Mouse (Mus musculus): ENCODE results near the gene Zfp654. TPM values are rescaled to one million over a fixed set of nuclear protein-coding genes. Genes with fewer than 3 reads are reported as not detected.

Zfp654 gene
- polyA plus RNA-seq, 1 experiment from 2014 or later = 10.8 TPM

DNA sequence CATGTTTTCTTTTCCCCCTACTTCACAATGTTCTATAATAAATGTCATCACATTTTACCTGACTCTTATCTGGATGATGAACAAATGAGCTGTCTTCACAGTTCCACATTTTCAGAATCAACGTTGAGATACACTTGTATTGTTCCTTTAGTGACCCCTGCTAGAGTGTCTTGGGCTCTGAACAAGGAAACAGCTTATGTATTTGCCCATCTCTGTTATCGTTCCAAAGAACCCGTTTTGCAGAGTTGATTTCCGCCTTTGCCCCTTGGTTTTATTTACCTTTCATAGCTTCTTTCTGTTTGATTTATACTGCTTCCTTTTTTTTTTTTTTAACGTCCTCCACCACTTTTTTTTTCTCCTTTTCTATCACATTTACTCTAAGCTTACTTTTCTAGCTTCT is 28.3 kb upstream of the Zfp654 start:
- Histone ChIP-seq H3K9ac (replicated peaks; ENCODE audit: low read length) (no peak overlapping the region), H3K27ac (replicated peaks; ENCODE audit: low read depth, low read length) (no peak overlapping the region), H3K27me3 (ENCODE audit: control insufficient read depth, insufficient read depth, low read length) (no peaks in the 10 kb centered on the region), H3K4me1 (ENCODE audit: control insufficient read depth, insufficient read depth, low read length) (no peaks in the 10 kb centered on the region; the same call in 1 of the 2 replicates), H3K4me2 (ENCODE audit: low read length) (no peak overlapping the region), H3K9me3 (ENCODE audit: control insufficient read depth, low read length) (no peaks in the 10 kb centered on the region), H3K36me3 (ENCODE audit: control insufficient read depth, insufficient read depth, low read length) (no peaks in the 10 kb centered on the region), H3K4me3 (replicated peaks; ENCODE audit: low read depth, low read length) (no peak overlapping the region)
- no peak for ATAC-seq (ENCODE audit: low FRiP score, low TSS enrichment)
- DNase-seq = no peak
- 87% methylated on average over 5 of the region's 5 CpGs for WGBS

GRCm38 (mm10) chr16:64878611-64879132 is 27.2 kb upstream of the Zfp654 start:
- H3K4me2 ChIP-seq (ENCODE audit: low read length) = no peak overlapping the region
- H3K9ac ChIP-seq (replicated peaks; ENCODE audit: low read length) = no peak overlapping the region
- DNase-seq = no peak
- 93% methylated on average over 3 of the region's 3 CpGs for WGBS
- no peak overlapping the region for H3K4me3 ChIP-seq (replicated peaks; ENCODE audit: low read depth, low read length)
- H3K9me3 ChIP-seq (ENCODE audit: control insufficient read depth, low read length) = no peaks in the 10 kb centered on the region
- H3K27me3 ChIP-seq (ENCODE audit: control insufficient read depth, insufficient read depth, low read length) = no peaks in the 10 kb centered on the region
- no peaks in the 10 kb centered on the region for H3K4me1 ChIP-seq (ENCODE audit: control insufficient read depth, insufficient read depth, low read length)
- no peak for ATAC-seq (ENCODE audit: low FRiP score, low TSS enrichment)
- no peak overlapping the region for H3K27ac ChIP-seq (replicated peaks; ENCODE audit: low read depth, low read length)
- H3K36me3 ChIP-seq (ENCODE audit: control insufficient read depth, insufficient read depth, low read length) = no peaks in the 10 kb centered on the region

- no peaks in the 10 kb centered on the region for H3K4me1 ChIP-seq (ENCODE audit: control insufficient read depth, insufficient read depth, low read length)
- DNase-seq (no peak), ATAC-seq (ENCODE audit: low FRiP score, low TSS enrichment) (no peak)
- no peaks in the 10 kb centered on the region for H3K36me3 ChIP-seq (ENCODE audit: control insufficient read depth, insufficient read depth, low read length)
- H3K4me2 ChIP-seq (ENCODE audit: low read length) = no peak overlapping the region
- no peaks in the 10 kb centered on the region for H3K27me3 ChIP-seq (ENCODE audit: control insufficient read depth, insufficient read depth, low read length)
- H3K9me3 ChIP-seq (ENCODE audit: control insufficient read depth, low read length) = no peaks in the 10 kb centered on the region
- no peak overlapping the region for H3K27ac ChIP-seq (replicated peaks; ENCODE audit: low read depth, low read length)
- H3K9ac ChIP-seq (replicated peaks; ENCODE audit: low read length) = no peak overlapping the region
- H3K4me3 ChIP-seq (replicated peaks; ENCODE audit: low read depth, low read length) = no peak overlapping the region
- WGBS = 86% methylated on average over 3 of the region's 3 CpGs
These were observed 25.9 kb upstream of the Zfp654 start for GRCm38 (mm10) chr16:64877314-64877713.

GRCm38 (mm10) chr16:64876631-64877265 is 25.3 kb upstream of the Zfp654 start:
- H3K36me3 ChIP-seq (ENCODE audit: control insufficient read depth, insufficient read depth, low read length) = no peaks in the 10 kb centered on the region
- H3K9me3 ChIP-seq (ENCODE audit: control insufficient read depth, low read length) = no peaks in the 10 kb centered on the region
- H3K4me2 ChIP-seq (ENCODE audit: low read length) = no peak overlapping the region
- no peak overlapping the region for H3K9ac ChIP-seq (replicated peaks; ENCODE audit: low read length)
- H3K27ac ChIP-seq (replicated peaks; ENCODE audit: low read depth, low read length) = no peak overlapping the region
- H3K27me3 ChIP-seq (ENCODE audit: control insufficient read depth, insufficient read depth, low read length) = no peaks in the 10 kb centered on the region
- no peak overlapping the region for H3K4me3 ChIP-seq (replicated peaks; ENCODE audit: low read depth, low read length)
- DNase-seq = no peak
- no peak for ATAC-seq (ENCODE audit: low FRiP score, low TSS enrichment)
- H3K4me1 ChIP-seq (ENCODE audit: control insufficient read depth, insufficient read depth, low read length) = no peaks in the 10 kb centered on the region
- 66% methylated on average over 4 of the region's 4 CpGs for WGBS

- ATAC-seq (ENCODE audit: low FRiP score, low TSS enrichment) (no peak), DNase-seq (no peak)
- H3K27ac ChIP-seq (replicated peaks; ENCODE audit: low read depth, low read length) = no peak overlapping the region
- no peak overlapping the region for H3K4me3 ChIP-seq (replicated peaks; ENCODE audit: low read depth, low read length)
- no peaks in the 10 kb centered on the region for H3K4me1 ChIP-seq (ENCODE audit: control insufficient read depth, insufficient read depth, low read length)
- no peaks in the 10 kb centered on the region for H3K9me3 ChIP-seq (ENCODE audit: control insufficient read depth, low read length)
- H3K36me3 ChIP-seq (ENCODE audit: control insufficient read depth, insufficient read depth, low read length) = no peaks in the 10 kb centered on the region
- H3K4me2 ChIP-seq (ENCODE audit: low read length) = no peak overlapping the region
- no peaks in the 10 kb centered on the region for H3K27me3 ChIP-seq (ENCODE audit: control insufficient read depth, insufficient read depth, low read length)
- H3K9ac ChIP-seq (replicated peaks; ENCODE audit: low read length) = no peak overlapping the region
- WGBS = 93% methylated on average over 1 of the region's 1 CpGs
These were observed 24.4 kb upstream of the Zfp654 start for GRCm38 (mm10) chr16:64875822-64876221.

DNA sequence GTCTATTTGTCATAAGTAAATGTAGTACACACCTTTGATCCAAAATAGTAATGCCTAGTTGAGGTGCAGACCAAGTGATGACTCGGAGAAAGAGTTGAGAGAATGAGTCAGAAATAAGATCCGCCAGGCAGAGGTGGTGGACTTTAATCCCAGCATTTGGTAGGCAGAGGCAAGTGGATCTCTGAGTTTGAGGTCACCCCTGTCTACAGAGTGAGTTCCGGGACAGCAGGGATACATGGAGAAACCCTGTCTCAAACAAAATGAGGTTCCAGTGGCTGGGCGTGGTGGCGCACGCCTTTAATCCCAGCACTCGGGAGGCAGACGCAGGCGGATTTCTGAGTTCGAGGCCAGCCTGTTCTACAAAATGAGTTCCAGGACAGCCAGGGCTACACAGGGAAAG is 23.9 kb upstream of the Zfp654 start:
- H3K27me3 ChIP-seq (ENCODE audit: control insufficient read depth, insufficient read depth, low read length) = no peaks in the 10 kb centered on the region

DNA sequence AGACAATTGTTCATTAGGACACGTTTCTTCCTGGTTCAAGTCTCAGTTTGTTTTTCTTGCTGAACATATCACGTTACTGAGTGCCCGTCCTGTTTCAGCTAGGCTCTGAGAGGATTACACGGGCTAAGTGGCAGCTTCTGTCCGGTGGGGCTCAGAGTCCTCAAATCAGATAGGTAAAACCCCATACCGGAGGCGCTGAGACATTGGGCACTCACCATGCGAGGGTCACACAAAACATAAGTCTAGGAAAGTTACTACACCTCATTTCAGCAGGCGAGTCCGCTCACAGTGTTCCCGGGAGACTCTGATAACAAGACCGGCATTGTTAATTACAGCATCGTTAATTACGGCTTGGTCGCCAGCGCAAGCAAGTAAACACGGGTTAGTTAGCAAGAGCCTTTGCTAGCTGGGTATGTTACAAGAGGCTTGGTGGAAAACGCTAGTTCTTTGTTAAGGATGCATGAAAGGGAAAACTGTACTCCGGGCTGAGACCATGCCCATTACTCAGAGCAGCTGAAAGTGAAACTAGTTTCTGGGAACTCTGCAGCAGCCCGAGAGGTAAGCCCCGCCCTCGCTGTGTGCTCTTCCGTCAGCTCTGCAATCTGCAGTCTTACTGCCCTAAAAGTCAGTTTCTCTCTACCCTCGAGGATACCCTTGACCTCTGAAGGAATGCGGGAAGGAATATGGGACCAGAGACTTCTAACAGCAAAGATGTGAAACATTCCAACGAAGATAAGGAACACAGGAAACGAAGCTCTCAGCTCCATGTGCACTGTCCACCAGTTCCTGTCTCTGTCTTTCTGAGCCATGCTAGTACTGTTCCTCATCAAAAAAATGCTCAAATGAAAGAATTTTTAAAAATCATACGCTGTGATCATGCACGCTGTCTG is 22.2 kb upstream of the Zfp654 start:
- Histone ChIP-seq H3K27ac (replicated peaks; ENCODE audit: low read depth, low read length) (no peak overlapping the region), H3K9ac (replicated peaks; ENCODE audit: low read length) (peak overlapping the region; percentile 31), H3K4me1 (ENCODE audit: control insufficient read depth, insufficient read depth, low read length) (no peaks in the 10 kb centered on the region), H3K27me3 (ENCODE audit: control insufficient read depth, insufficient read depth, low read length) (no peaks in the 10 kb centered on the region), H3K36me3 (ENCODE audit: control insufficient read depth, insufficient read depth, low read length) (no peaks in the 10 kb centered on the region), H3K4me3 (replicated peaks; ENCODE audit: low read depth, low read length) (peak overlapping the region; percentile 44), H3K9me3 (ENCODE audit: control insufficient read depth, low read length) (no peaks in the 10 kb centered on the region), H3K4me2 (ENCODE audit: low read length) (peak overlapping the region; percentile 58)
- DNase-seq (peak; percentile 75), ATAC-seq (ENCODE audit: low FRiP score, low TSS enrichment) (peak; percentile 83)
- WGBS = 4% methylated on average over 29 of the region's 29 CpGs

More for the DNA sequence above, 23.9 kb upstream of the Zfp654 start:
- Histone ChIP-seq H3K27ac (replicated peaks; ENCODE audit: low read depth, low read length) (no peak overlapping the region), H3K9ac (replicated peaks; ENCODE audit: low read length) (no peak overlapping the region), H3K9me3 (ENCODE audit: control insufficient read depth, low read length) (no peaks in the 10 kb centered on the region), H3K4me3 (replicated peaks; ENCODE audit: low read depth, low read length) (no peak overlapping the region), H3K4me1 (ENCODE audit: control insufficient read depth, insufficient read depth, low read length) (no peaks in the 10 kb centered on the region), H3K4me2 (ENCODE audit: low read length) (no peak overlapping the region), H3K36me3 (ENCODE audit: control insufficient read depth, insufficient read depth, low read length) (no peaks in the 10 kb centered on the region)
- WGBS = 97% methylated on average over 10 of the region's 10 CpGs
- no peak for DNase-seq
- no peak for ATAC-seq (ENCODE audit: low FRiP score, low TSS enrichment)

GRCm38 (mm10) chr16:64872841-64873240 is 21.4 kb upstream of the Zfp654 start:
- Histone ChIP-seq H3K27ac (replicated peaks; ENCODE audit: low read depth, low read length) (no peak overlapping the region), H3K9me3 (ENCODE audit: control insufficient read depth, low read length) (no peaks in the 10 kb centered on the region), H3K4me3 (replicated peaks; ENCODE audit: low read depth, low read length) (no peak overlapping the region), H3K36me3 (ENCODE audit: control insufficient read depth, insufficient read depth, low read length) (no peaks in the 10 kb centered on the region), H3K4me2 (ENCODE audit: low read length) (peak overlapping the region; percentile 58), H3K9ac (replicated peaks; ENCODE audit: low read length) (no peak overlapping the region), H3K27me3 (ENCODE audit: control insufficient read depth, insufficient read depth, low read length) (no peaks in the 10 kb centered on the region), H3K4me1 (ENCODE audit: control insufficient read depth, insufficient read depth, low read length) (no peaks in the 10 kb centered on the region)
- DNase-seq (peak; percentile 18), ATAC-seq (ENCODE audit: low FRiP score, low TSS enrichment) (no peak)
- WGBS = 15% methylated on average over 7 of the region's 7 CpGs

Data from midbrain, embryonic 14.5 days (tissue).